Mouse (Mus musculus): ENCODE measurements at regions not wholly inside any gene's neighbourhood (a gene's known extent, or its start where the extent isn't known, plus 50 kb on each side); places are given as distances from the start of the nearest gene placed in this dataset.

DNA sequence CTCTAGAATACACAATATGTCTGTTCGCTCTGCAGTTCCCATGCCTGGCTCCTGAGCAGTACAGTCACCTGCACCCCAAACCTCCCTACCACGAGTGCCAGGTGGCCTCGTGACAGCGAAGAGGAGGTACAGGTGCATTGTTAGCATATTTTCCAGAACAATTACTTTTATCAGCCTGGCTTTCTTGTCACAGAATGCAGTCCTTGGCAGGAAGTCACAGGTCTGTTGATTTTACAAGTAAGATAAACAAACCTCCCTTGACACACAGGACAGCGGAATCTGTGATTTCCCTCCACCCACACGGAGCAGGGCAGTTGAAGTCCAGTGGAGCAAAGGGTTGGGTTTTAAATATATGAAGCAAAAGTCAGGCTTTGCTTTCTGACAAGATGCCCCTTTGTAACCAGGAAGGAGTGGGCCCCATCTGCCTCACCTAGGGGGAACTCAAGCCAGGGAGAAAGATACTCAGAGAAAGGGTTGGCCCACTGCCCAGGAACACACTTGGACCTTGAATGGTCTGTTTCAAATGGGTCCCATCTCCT is 246.8 kb upstream of the Foxq1 start:
- Histone ChIP-seq H3K27ac (ENCODE audit: insufficient read depth, low read depth, low read length) (no peak overlapping the region), H3K4me3 (ENCODE audit: low read depth, low read length) (no peak overlapping the region), H3K27me3 (ENCODE audit: control insufficient read depth, insufficient read depth, low read length) (no peaks in the 10 kb centered on the region), H3K4me1 (ENCODE audit: control insufficient read depth, insufficient read depth, insufficient read length, low read length) (peaks cover 8% of the 10 kb centered on the region; the same call in 1 of the 2 replicates), H3K36me3 (ENCODE audit: control insufficient read depth, insufficient read depth, low read length) (no peaks in the 10 kb centered on the region)
- WGBS, result 16% methylated on average over 6 of the region's 6 CpGs
- TF ChIP-seq POLR2A (IDR thresholded peaks at IDR 0.05; ENCODE audit: low read depth, low read length) (no peak), CTCF (IDR thresholded peaks at IDR 0.05; ENCODE audit: extremely low read depth, insufficient read length, insufficient replicate concordance, low read depth, low read length) (no peak)

DNA sequence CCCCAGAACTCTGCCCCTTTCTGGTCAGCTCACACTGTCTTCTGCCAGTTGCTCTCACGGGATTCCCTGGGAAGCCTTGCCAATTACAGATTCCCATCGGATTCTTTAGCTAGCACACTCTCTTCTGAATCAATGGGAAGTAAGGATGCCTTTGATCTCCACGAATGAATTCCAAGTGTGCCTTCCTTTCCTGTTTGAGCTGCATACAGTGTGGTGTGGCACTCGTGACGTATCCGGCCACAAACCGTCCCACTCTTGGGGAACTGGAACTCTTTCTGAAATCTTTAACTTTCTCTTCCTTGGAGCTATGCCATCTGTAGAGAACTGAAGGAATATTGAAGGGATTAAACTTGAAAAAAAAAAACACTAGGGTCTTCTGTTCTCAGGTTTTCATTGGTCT is 243.2 kb upstream of the Foxq1 start:
- H3K27me3 ChIP-seq (ENCODE audit: control insufficient read depth, insufficient read depth, low read length), result no peaks in the 10 kb centered on the region
- peaks cover 11% of the 10 kb centered on the region; the same call in 1 of the 2 replicates for H3K4me1 ChIP-seq (ENCODE audit: control insufficient read depth, insufficient read depth, insufficient read length, low read length)
- no peak overlapping the region for H3K27ac ChIP-seq (ENCODE audit: insufficient read depth, low read depth, low read length)

GRCm38 (mm10) chr13:31313821-31314220 is 242.1 kb upstream of the Foxq1 start:
- no peak for TF ChIP-seq POLR2A (IDR thresholded peaks at IDR 0.05; ENCODE audit: low read depth, low read length)
- no peak for TF ChIP-seq CTCF (IDR thresholded peaks at IDR 0.05; ENCODE audit: extremely low read depth, insufficient read length, insufficient replicate concordance, low read depth, low read length)
- whole genome bisulfite sequencing, result 63% methylated on average over 5 of the region's 5 CpGs
- no peak overlapping the region for H3K27ac ChIP-seq (ENCODE audit: insufficient read depth, low read depth, low read length)
- no peak overlapping the region for H3K4me3 ChIP-seq (ENCODE audit: low read depth, low read length)
- peaks cover 11% of the 10 kb centered on the region; the same call in 1 of the 2 replicates for H3K4me1 ChIP-seq (ENCODE audit: control insufficient read depth, insufficient read depth, insufficient read length, low read length)
- no peaks in the 10 kb centered on the region for H3K36me3 ChIP-seq (ENCODE audit: control insufficient read depth, insufficient read depth, low read length)
- H3K27me3 ChIP-seq (ENCODE audit: control insufficient read depth, insufficient read depth, low read length), result no peaks in the 10 kb centered on the region

More for the DNA sequence above, 243.2 kb upstream of the Foxq1 start:
- Histone ChIP-seq H3K4me3 (ENCODE audit: low read depth, low read length) (no peak overlapping the region), H3K36me3 (ENCODE audit: control insufficient read depth, insufficient read depth, low read length) (no peaks in the 10 kb centered on the region)
- 51% methylated on average over 7 of the region's 7 CpGs for WGBS
- no peak for TF ChIP-seq CTCF (IDR thresholded peaks at IDR 0.05; ENCODE audit: extremely low read depth, insufficient read length, insufficient replicate concordance, low read depth, low read length)

GRCm38 (mm10) chr13:31317066-31317465 is 238.9 kb upstream of the Foxq1 start:
- Histone ChIP-seq H3K4me1 (ENCODE audit: control insufficient read depth, insufficient read depth, insufficient read length, low read length) (peaks cover 5% of the 10 kb centered on the region; the same call in 1 of the 2 replicates), H3K4me3 (ENCODE audit: low read depth, low read length) (no peak overlapping the region), H3K36me3 (ENCODE audit: control insufficient read depth, insufficient read depth, low read length) (no peaks in the 10 kb centered on the region), H3K27ac (ENCODE audit: insufficient read depth, low read depth, low read length) (no peak overlapping the region), H3K27me3 (ENCODE audit: control insufficient read depth, insufficient read depth, low read length) (no peaks in the 10 kb centered on the region)
- 42% methylated on average over 8 of the region's 8 CpGs for WGBS
- no peak for TF ChIP-seq CTCF (IDR thresholded peaks at IDR 0.05; ENCODE audit: extremely low read depth, insufficient read length, insufficient replicate concordance, low read depth, low read length)
- TF ChIP-seq POLR2A (IDR thresholded peaks at IDR 0.05; ENCODE audit: low read depth, low read length), result no peak

- H3K27ac ChIP-seq (ENCODE audit: insufficient read depth, low read depth, low read length), result no peak overlapping the region
- WGBS, result 93% methylated on average over 2 of the region's 2 CpGs
- peaks cover 5% of the 10 kb centered on the region; the same call in 1 of the 2 replicates for H3K4me1 ChIP-seq (ENCODE audit: control insufficient read depth, insufficient read depth, insufficient read length, low read length)
- no peaks in the 10 kb centered on the region for H3K36me3 ChIP-seq (ENCODE audit: control insufficient read depth, insufficient read depth, low read length)
- H3K27me3 ChIP-seq (ENCODE audit: control insufficient read depth, insufficient read depth, low read length), result no peaks in the 10 kb centered on the region
- H3K4me3 ChIP-seq (ENCODE audit: low read depth, low read length), result no peak overlapping the region
- TF ChIP-seq POLR2A (IDR thresholded peaks at IDR 0.05; ENCODE audit: low read depth, low read length) (no peak), CTCF (IDR thresholded peaks at IDR 0.05; ENCODE audit: extremely low read depth, insufficient read length, insufficient replicate concordance, low read depth, low read length) (no peak)
These were observed 237.9 kb upstream of the Foxq1 start for GRCm38 (mm10) chr13:31318008-31318407.

DNA sequence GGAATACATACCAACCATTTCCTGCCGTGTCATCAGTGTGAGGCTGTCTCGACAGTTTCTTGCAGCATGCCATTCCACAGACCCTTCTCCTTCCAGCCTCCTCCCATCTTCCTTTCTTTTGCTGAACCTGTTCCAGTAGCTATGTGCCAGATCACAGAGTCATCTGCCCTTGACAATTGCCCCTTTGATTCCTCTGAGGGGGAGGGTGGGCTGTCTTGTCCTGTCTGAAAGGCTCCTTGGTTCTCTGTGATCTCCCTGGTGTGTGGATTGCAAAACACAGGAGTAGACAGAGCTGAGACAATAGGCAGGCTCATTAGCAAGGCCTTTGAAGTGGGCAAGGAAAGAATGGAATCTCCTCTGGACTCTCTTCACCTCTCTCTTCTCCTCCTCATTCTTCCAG is 234.5 kb upstream of the Foxq1 start:
- Histone ChIP-seq H3K27ac (ENCODE audit: insufficient read depth, low read depth, low read length) (no peak overlapping the region), H3K4me1 (ENCODE audit: control insufficient read depth, insufficient read depth, insufficient read length, low read length) (peaks cover 4% of the 10 kb centered on the region; the same call in 1 of the 2 replicates), H3K27me3 (ENCODE audit: control insufficient read depth, insufficient read depth, low read length) (no peaks in the 10 kb centered on the region), H3K4me3 (ENCODE audit: low read depth, low read length) (no peak overlapping the region), H3K36me3 (ENCODE audit: control insufficient read depth, insufficient read depth, low read length) (no peaks in the 10 kb centered on the region)
- 90% methylated on average over 2 of the region's 2 CpGs for WGBS
- TF ChIP-seq POLR2A (IDR thresholded peaks at IDR 0.05; ENCODE audit: low read depth, low read length) (no peak), CTCF (IDR thresholded peaks at IDR 0.05; ENCODE audit: extremely low read depth, insufficient read length, insufficient replicate concordance, low read depth, low read length) (no peak)

DNA sequence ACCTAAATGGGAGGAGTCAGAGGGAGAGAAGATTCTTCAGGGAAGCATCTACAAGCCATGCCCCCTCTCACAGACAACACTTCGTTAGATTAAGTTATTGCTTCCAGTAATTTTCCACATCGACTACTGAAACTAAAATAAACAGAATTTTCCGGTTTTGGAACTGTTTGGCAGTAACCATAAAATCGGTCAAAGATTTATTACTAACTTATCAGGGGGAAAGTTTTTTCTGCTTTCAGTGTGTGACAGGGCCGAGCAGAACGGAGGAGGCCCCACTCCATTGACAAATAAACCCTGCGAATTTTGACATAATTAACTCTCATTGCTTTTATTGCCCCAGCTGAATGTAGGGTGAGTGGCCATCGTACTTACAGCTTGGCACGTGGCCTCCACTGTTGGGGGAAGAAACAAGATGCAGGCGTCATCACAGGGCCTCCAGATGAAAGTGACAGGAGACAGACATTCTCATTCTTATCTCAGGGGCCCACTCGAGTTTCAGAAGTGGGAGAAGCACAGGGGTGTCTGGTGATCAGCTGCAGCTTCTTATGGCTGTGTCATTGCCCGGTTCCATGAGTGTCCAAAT is 229.6 kb upstream of the Foxq1 start:
- H3K36me3 ChIP-seq (ENCODE audit: control insufficient read depth, insufficient read depth, low read length), result no peaks in the 10 kb centered on the region
- 12% methylated on average over 12 of the region's 12 CpGs for WGBS
- peaks cover 13% of the 10 kb centered on the region; the same call in 1 of the 2 replicates for H3K4me1 ChIP-seq (ENCODE audit: control insufficient read depth, insufficient read depth, insufficient read length, low read length)
- no peak overlapping the region for H3K27ac ChIP-seq (ENCODE audit: insufficient read depth, low read depth, low read length)
- no peak overlapping the region for H3K4me3 ChIP-seq (ENCODE audit: low read depth, low read length)
- TF ChIP-seq POLR2A (IDR thresholded peaks at IDR 0.05; ENCODE audit: low read depth, low read length) (no peak), CTCF (IDR thresholded peaks at IDR 0.05; ENCODE audit: extremely low read depth, insufficient read length, insufficient replicate concordance, low read depth, low read length) (no peak)
- no peaks in the 10 kb centered on the region for H3K27me3 ChIP-seq (ENCODE audit: control insufficient read depth, insufficient read depth, low read length)

Measured in small intestine, adult 2 months (tissue).